Mouse (Mus musculus) intestine, postnatal 0 days (tissue): ENCODE measurements at regions not wholly inside any gene's neighbourhood (a gene's known extent, or its start where the extent isn't known, plus 50 kb on each side); places are given as distances from the start of the nearest gene placed in this dataset.

ENCODE experiments used
- ATAC-seq: fragments of 200-750 bp; cut with Nextera tagmentation; 2 replicates; pipeline ENCODE4 v1.8.0; 2017; ENCODE audit warnings: mild to moderate bottlenecking, moderate TSS enrichment, moderate library complexity
- H3K27ac ChIP-seq: fragments of 300-500 bp; sonication (generic); 2 replicates; pipeline ENCODE4 v1.5.1; 2014; ENCODE audit warnings: mild to moderate bottlenecking, low read depth, low read length, moderate library complexity
- H3K27me3 ChIP-seq: fragments of 300-500 bp; sonication (generic); replicated peaks from 2 replicates; pipeline ENCODE4 v1.6.1; 2014; ENCODE audit warnings: low read length, mixed read lengths; ENCODE audit not compliant: control insufficient read depth, insufficient read depth
- H3K36me3 ChIP-seq: fragments of 300-500 bp; sonication (generic); 2 replicates; pipeline ENCODE4 v1.6.1; 2014; ENCODE audit warnings: mild to moderate bottlenecking, moderate library complexity; ENCODE audit not compliant: control insufficient read depth, insufficient read depth
- H3K4me1 ChIP-seq: fragments of 300-500 bp; sonication (generic); replicated peaks from 2 replicates; pipeline ENCODE4 v1.6.1; 2014; ENCODE audit warnings: antibody characterized with exemption, low read length, mixed read lengths; ENCODE audit not compliant: control insufficient read depth, insufficient read depth
- H3K4me2 ChIP-seq: fragments of 300-500 bp; sonication (generic); replicated peaks from 2 replicates; pipeline ENCODE4 v1.6.1; 2014; ENCODE audit warnings: low read depth, mild to moderate bottlenecking, moderate library complexity
- H3K4me3 ChIP-seq: fragments of 300-500 bp; sonication (generic); 2 replicates; pipeline ENCODE4 v1.5.1; 2014; ENCODE audit warnings: low read depth, low read length
- H3K9ac ChIP-seq: fragments of 300-500 bp; sonication (generic); 2 replicates; pipeline ENCODE4 v1.6.1; 2014; ENCODE audit warnings: mild to moderate bottlenecking, low read depth, low read length
- H3K9me3 ChIP-seq: fragments of 300-500 bp; sonication (generic); 2 replicates; pipeline ENCODE4 v1.6.1; 2016; ENCODE audit warnings: mixed run types; ENCODE audit not compliant: control insufficient read depth
- CTCF ChIP-seq: sonication (generic); IDR thresholded peaks from 2 replicates; pipeline ENCODE4 v1.5.1; 2016; ENCODE audit warnings: low read depth, mild to moderate bottlenecking, control low read depth, antibody characterized with exemption, moderate library complexity
- WGBS: fragments of 180-500 bp; shearing (Covaris S2); extraction: QIAGEN DNeasy Blood & Tissue Kit; methylation state at CpG from one replicate; pipeline ENCODE4 v1.1.7; 2014; 5-methylcytosine and 5-hydroxymethylcytosine counted together

DNA sequence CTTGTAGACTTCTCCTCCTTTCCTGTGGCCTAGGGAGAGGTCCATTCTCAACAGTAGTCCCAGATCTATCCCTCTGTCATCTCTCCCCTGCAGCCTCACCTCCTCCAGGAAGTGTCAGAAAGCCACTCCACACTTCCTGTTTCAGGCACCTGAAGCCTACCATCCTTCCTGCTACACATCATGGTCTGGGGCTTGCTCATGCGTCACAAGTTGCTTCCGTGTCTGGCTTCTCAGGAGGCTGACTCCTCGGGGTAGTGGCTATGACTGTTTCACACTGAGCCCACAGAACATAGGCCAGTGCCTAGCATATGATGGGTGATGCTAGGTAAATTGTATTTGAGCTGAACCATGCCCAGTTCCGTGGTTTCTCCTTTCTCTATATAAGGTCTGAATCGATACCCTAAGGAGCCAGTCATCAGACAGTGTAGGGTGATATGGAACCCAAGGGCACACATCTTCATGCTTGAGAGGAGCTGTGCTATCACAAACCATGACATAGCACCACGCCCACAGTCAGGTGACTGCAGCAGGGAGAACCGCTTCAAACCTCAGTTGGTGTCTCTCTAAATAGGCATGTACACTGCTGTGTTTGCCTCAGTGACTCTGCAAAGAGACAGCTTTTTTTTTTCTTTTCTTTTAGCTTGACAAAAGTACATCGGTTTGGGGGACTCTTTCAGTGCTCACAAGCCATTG is 272.2 kb downstream of the Sec61b start:
- no peak for ATAC-seq
- Histone ChIP-seq H3K27me3 (no peaks in the 10 kb centered on the region), H3K4me2 (no peak overlapping the region), H3K9ac (no peak overlapping the region), H3K27ac (no peak overlapping the region), H3K4me1 (no peaks in the 10 kb centered on the region), H3K9me3 (no peaks in the 10 kb centered on the region), H3K4me3 (no peak overlapping the region), H3K36me3 (no peaks in the 10 kb centered on the region)
- no peak for TF ChIP-seq CTCF
- 83% methylated on average over 8 of the region's 8 CpGs for WGBS

DNA sequence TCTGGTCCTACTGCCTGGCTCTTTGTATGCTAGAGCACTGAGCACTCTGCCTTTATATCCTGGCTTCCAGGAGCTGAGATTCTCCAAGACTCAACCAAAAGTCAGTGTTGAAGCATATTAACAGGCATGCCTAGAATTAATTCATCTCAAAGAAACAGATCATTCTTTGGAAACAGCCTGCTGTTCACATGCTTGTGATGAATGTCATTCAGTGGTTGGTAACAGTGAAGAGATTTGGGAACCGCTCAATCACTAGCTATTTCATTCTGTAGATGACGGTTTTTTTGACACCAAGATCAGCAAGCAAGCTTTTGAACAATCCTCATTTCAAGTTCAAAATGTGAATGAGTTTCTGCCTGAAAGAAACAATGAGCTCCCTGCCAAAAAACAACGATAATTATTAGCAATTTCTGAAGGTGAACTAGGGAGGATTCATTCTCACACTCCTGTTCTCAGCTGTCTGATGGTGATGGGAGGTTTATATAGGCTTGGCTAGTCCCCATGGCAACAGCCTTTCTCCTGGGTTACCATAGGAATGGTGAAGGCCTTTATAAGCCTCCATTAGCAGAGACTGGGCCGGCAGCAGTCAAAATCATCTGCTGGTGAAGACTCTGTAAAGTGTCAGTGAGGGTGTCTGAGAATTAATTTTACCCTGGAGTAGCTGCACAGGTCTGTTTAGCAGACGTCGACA is 272.6 kb upstream of the Nr4a3 start:
- Histone ChIP-seq H3K4me2 (no peak overlapping the region), H3K4me3 (no peak overlapping the region), H3K9me3 (no peaks in the 10 kb centered on the region), H3K36me3 (no peaks in the 10 kb centered on the region), H3K9ac (no peak overlapping the region), H3K27ac (no peak overlapping the region), H3K27me3 (no peaks in the 10 kb centered on the region), H3K4me1 (no peaks in the 10 kb centered on the region)
- no peak for TF ChIP-seq CTCF
- 73% methylated on average over 6 of the region's 6 CpGs for WGBS
- no peak for ATAC-seq

DNA sequence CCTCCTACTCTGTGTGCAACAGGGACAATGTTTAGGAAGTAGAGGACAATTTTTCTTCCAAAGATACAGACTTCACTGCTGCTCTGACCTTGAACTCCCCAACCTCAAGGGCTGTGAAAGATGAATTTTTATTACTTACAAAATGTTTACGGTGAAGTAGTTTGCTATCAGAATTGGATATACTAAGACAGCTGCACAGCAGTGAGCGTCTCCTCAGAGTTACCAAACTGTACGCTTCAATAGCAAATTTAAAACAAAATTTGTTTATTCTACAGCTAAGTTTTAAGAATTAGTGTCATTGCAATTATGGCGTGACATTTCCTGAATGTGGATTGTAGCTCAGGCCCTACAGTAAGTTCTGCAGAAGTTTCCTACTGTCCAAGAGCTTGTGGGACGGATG is 270.3 kb upstream of the Nr4a3 start:
- no peak overlapping the region for H3K4me3 ChIP-seq
- H3K4me2 ChIP-seq = no peak overlapping the region
- H3K27ac ChIP-seq = no peak overlapping the region
- ATAC-seq = no peak
- H3K9ac ChIP-seq = no peak overlapping the region
- H3K27me3 ChIP-seq = no peaks in the 10 kb centered on the region
- H3K4me1 ChIP-seq = no peaks in the 10 kb centered on the region
- no peak for TF ChIP-seq CTCF
- no peaks in the 10 kb centered on the region for H3K36me3 ChIP-seq
- 52% methylated on average over 5 of the region's 5 CpGs for WGBS
- H3K9me3 ChIP-seq = no peaks in the 10 kb centered on the region

DNA sequence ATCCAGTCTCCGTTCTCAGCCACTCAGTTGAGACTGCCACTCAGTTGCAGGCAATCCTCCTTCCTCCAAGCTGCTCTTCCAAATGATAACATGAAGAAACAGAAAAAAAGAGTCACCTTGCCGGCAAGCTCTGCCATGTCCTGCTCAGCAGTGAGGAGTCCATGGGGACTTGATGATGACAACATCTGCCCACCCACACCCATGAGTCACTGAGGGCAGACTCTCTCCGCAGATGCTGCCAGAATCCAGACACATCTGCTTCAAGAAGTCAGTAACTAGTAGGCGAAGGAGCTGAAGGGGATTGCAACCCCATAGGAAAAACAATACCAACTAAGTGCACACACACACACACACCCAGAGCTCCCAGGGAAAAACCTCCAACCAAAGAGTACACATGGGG is 263.9 kb upstream of the Nr4a3 start:
- H3K4me3 ChIP-seq = no peak overlapping the region
- no peak overlapping the region for H3K27ac ChIP-seq
- no peak for ATAC-seq
- 86% methylated on average over 4 of the region's 4 CpGs for WGBS
- H3K4me2 ChIP-seq = no peak overlapping the region
- H3K36me3 ChIP-seq = no peaks in the 10 kb centered on the region
- TF ChIP-seq CTCF = no peak
- no peaks in the 10 kb centered on the region for H3K4me1 ChIP-seq
- H3K27me3 ChIP-seq = no peaks in the 10 kb centered on the region
- H3K9me3 ChIP-seq = no peaks in the 10 kb centered on the region
- H3K9ac ChIP-seq = no peak overlapping the region

DNA sequence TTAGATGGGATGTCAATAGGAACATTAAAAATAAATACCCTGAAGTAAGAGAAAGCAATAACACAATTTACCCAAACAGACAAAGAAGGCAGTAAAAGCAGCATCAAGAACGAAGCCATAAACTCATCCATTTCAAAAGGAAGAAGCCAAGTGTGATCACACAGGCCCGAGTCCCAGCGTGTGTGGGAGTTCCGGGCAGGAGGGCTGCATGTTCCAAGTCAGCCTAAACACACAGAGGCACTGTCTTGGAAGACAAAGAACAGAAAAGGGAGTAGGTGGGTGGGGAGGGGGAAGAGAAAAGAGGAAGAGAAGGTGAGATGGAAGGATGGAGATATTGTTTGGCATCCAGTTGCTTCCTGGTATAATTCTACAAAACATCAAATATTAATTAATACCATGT is 248.0 kb upstream of the Nr4a3 start:
- 82% methylated on average over 4 of the region's 4 CpGs for WGBS
- no peak for TF ChIP-seq CTCF
- H3K4me3 ChIP-seq = no peak overlapping the region
- no peak for ATAC-seq
- H3K9me3 ChIP-seq = no peaks in the 10 kb centered on the region
- H3K27me3 ChIP-seq = no peaks in the 10 kb centered on the region
- H3K36me3 ChIP-seq = no peaks in the 10 kb centered on the region
- no peaks in the 10 kb centered on the region for H3K4me1 ChIP-seq
- H3K27ac ChIP-seq = no peak overlapping the region
- H3K4me2 ChIP-seq = no peak overlapping the region
- no peak overlapping the region for H3K9ac ChIP-seq

DNA sequence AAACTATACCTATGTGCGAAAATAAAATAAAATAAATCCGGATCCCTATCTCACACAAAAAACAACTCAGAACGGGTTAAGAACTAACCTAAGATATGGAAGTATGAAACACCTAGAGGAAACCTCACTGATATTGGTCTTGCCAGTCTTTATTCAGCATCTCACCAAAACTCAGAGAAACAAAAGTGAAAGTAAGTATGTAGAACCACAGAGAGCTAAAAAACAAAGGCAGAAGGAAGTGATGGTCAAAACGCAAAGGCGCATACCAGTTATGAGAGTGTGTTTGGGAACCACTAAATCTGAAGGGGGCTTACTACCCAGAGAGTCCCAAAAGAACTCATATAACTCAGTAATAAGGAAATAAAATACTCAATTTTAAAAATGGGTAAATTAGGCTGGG is 245.8 kb upstream of the Nr4a3 start:
- WGBS = 88% methylated on average over 5 of the region's 5 CpGs
- ATAC-seq = no peak

More for the DNA sequence above, 245.8 kb upstream of the Nr4a3 start:
- Histone ChIP-seq H3K27me3 (no peaks in the 10 kb centered on the region), H3K9me3 (no peaks in the 10 kb centered on the region), H3K36me3 (no peaks in the 10 kb centered on the region), H3K4me1 (no peaks in the 10 kb centered on the region), H3K4me3 (no peak overlapping the region), H3K27ac (no peak overlapping the region), H3K4me2 (no peak overlapping the region), H3K9ac (no peak overlapping the region)
- TF ChIP-seq CTCF = no peak
